Mouse (Mus musculus) forebrain, embryonic 16.5 days (tissue): ENCODE data around the gene Bcl2. TPM values are rescaled to one million over a fixed set of nuclear protein-coding genes. Genes with fewer than 3 reads are reported as not detected.

Experiments used
- ATAC-seq: fragments of 200-750 bp; cut with Nextera tagmentation; 2 replicates; pipeline ENCODE4 v1.8.0; 2017; ENCODE audit warnings: mild to moderate bottlenecking, moderate library complexity
- H3K27ac ChIP-seq: fragments of 300-500 bp; sonication (generic); 2 replicates; pipeline ENCODE4 v1.5.1; 2014; ENCODE audit warnings: low read length, control low read depth
- H3K27me3 ChIP-seq: fragments of 300-500 bp; sonication (generic); replicated peaks from 2 replicates; pipeline ENCODE4 v1.6.1; 2014; ENCODE audit warnings: low read length; ENCODE audit not compliant: control insufficient read depth, insufficient read depth
- H3K36me3 ChIP-seq: fragments of 300-500 bp; sonication (generic); 2 replicates; pipeline ENCODE4 v1.6.1; 2014; ENCODE audit not compliant: control insufficient read depth, insufficient read depth
- H3K4me1 ChIP-seq: fragments of 300-500 bp; sonication (generic); replicated peaks from 2 replicates; pipeline ENCODE4 v1.6.1; 2014; ENCODE audit warnings: low read length; ENCODE audit not compliant: control insufficient read depth, insufficient read depth
- H3K4me2 ChIP-seq: fragments of 300-500 bp; sonication (generic); 2 replicates; pipeline ENCODE4 v1.6.1; 2014; ENCODE audit warnings: mild to moderate bottlenecking, low read length, control low read depth
- H3K4me3 ChIP-seq: fragments of 300-500 bp; sonication (generic); replicated peaks from 2 replicates; pipeline ENCODE4 v1.5.1; 2014; ENCODE audit warnings: mild to moderate bottlenecking, low read length, control low read depth
- H3K9ac ChIP-seq: fragments of 300-500 bp; sonication (generic); replicated peaks from 2 replicates; pipeline ENCODE4 v1.6.1; 2014; ENCODE audit warnings: low read depth, low read length, control low read depth
- H3K9me3 ChIP-seq: fragments of 300-500 bp; sonication (generic); 2 replicates; pipeline ENCODE4 v1.6.1; 2016; ENCODE audit warnings: low read length; ENCODE audit not compliant: control insufficient read depth
- WGBS: fragments of 180-500 bp; shearing (Covaris S2); extraction: QIAGEN DNeasy Blood & Tissue Kit; methylation state at CpG from one replicate; pipeline ENCODE4 v1.1.7; 2014; 5-methylcytosine and 5-hydroxymethylcytosine counted together
- polyA plus RNA-seq: library from polyadenylated mRNA; unstranded; fragments of >200 nt; fragmentation: Nextera tagmentation; extraction: Ambion mirVana; gene quantifications from 2 replicates; pipeline ENCODE4 v1.2.1, GENCODE M21; 2015

Gene Bcl2
- polyA plus RNA-seq, 1 experiment from 2014 or later, result 13.7 TPM

DNA sequence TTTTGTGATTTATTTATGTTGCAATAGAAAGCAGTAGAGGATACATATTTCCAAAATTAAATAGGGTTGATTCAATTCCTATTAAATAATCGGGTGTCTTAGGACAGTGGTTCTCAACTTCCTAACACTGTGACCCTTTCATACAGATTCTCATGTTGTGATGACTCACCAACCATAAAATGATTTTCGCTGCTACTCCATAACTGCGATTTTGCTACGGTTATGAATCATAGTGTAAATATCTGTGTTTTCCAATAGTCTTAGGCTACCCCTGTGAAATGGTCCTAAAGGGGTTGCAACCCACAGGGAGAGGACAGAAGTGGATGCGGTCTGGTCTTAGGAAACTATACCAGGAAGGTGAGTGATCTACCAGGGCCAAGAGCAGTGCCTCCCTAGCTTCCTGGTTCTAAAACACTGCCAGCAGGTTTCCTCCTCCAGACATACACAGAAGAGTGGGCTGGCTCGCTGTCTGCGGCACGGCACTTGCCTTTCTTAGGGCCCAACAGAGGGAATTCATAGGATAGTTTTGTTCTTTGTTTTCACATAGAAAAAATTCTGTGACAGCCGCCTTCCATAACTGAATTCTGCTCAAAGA is 13.5 kb downstream of the Bcl2 start:
- H3K36me3 ChIP-seq, result no peaks in the 10 kb centered on the region
- H3K9ac ChIP-seq, result no peak overlapping the region
- peaks cover 16% of the 10 kb centered on the region for H3K4me1 ChIP-seq
- ATAC-seq, result no peak
- no peaks in the 10 kb centered on the region for H3K9me3 ChIP-seq
- 77% methylated on average over 9 of the region's 9 CpGs for WGBS
- no peak overlapping the region for H3K4me3 ChIP-seq
- no peaks in the 10 kb centered on the region for H3K27me3 ChIP-seq
- H3K4me2 ChIP-seq, result no peak overlapping the region
- no peak overlapping the region for H3K27ac ChIP-seq

DNA sequence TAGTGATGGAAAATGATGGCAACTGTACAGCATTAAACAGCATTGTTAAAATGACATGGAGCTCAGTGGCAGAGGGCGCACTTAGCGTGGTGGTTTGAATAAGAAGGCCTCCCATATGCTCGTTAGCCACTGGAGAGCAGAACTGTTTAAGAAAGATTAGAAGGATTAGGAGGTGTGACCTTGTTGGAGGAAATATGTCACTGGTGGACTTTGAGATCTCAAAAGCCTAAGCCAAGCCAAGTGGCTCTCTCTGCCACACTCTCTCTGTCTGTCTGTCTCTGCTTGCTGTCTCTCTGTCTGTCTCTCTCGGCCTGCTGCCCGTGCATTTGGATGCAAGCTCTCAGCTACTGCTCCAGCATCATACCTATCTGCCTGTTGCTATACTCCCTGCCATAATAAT is 17.6 kb downstream of the Bcl2 start:
- Histone ChIP-seq H3K27ac (no peak overlapping the region), H3K9me3 (no peaks in the 10 kb centered on the region), H3K4me3 (no peak overlapping the region), H3K9ac (no peak overlapping the region), H3K4me2 (no peak overlapping the region), H3K4me1 (peaks cover 2% of the 10 kb centered on the region), H3K36me3 (no peaks in the 10 kb centered on the region), H3K27me3 (no peaks in the 10 kb centered on the region)
- ATAC-seq, result no peak
- WGBS, result 54% methylated on average over 5 of the region's 5 CpGs

DNA sequence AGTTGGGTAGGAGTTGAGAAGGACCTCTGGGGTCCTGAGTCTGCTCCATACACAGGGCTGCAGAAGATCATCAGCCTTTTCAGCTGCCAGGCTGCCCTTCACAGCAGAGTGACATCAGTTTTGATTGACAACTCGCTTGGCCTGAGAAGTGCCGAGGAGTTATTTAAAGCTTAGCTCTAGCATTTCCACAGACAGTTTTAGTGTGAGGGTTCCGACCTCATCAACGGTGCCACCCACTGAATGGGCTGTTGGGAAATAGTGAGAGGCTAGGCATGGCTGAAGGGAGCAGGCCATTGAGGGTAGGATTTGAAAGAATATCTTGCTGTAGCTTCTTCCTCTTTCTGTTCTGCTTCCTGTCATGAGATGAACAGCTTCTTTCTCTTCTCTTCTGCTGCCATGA is 18.4 kb downstream of the Bcl2 start:
- Histone ChIP-seq H3K4me3 (no peak overlapping the region), H3K9ac (no peak overlapping the region), H3K27me3 (no peaks in the 10 kb centered on the region), H3K27ac (no peak overlapping the region), H3K4me2 (no peak overlapping the region), H3K9me3 (no peaks in the 10 kb centered on the region), H3K4me1 (peaks cover 4% of the 10 kb centered on the region), H3K36me3 (no peaks in the 10 kb centered on the region)
- no peak for ATAC-seq
- WGBS, result 87% methylated on average over 4 of the region's 4 CpGs

DNA sequence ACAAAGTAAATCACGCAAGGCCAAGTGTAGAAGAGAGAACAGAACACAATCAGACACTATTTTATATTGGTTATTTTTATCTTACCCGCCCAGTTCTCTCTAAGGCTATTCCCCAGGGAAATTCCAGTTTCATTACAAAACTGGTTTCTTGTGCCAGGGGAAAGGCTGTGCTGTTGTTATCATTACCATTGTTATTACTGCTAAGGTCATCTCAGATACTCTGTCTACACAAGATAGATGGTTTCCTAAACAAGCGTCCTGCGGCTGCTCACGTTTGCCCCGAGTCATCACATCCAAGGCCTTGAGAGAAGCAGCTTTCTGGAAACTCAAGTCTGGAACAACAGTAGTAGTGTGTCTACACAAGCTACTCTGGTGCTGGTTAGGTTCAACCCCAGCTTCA is 19.8 kb downstream of the Bcl2 start:
- Histone ChIP-seq H3K4me1 (peaks cover 11% of the 10 kb centered on the region), H3K4me3 (no peak overlapping the region), H3K27me3 (no peaks in the 10 kb centered on the region), H3K4me2 (no peak overlapping the region), H3K27ac (no peak overlapping the region), H3K36me3 (no peaks in the 10 kb centered on the region), H3K9ac (no peak overlapping the region), H3K9me3 (no peaks in the 10 kb centered on the region)
- 95% methylated on average over 6 of the region's 6 CpGs for WGBS
- no peak for ATAC-seq

DNA sequence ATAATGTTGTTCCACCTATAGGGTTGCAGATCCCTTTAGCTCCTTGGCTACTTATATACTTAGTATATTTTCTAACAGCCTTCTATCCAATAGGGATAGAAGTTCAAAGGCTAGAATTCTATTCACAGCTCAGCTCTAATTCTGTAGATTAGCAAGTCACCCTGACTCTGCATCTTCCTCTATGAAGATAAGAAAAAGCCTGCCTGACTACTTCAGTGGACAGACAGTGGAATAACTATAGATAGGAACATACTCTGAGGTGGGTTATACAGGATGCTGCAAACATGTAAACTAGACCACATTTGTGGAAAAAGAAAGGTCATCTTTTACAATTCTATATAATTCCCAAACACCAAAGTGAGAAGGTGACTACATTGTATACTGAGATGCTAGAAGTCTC is 21.5 kb downstream of the Bcl2 start:
- H3K9me3 ChIP-seq, result no peaks in the 10 kb centered on the region
- H3K4me2 ChIP-seq, result no peak overlapping the region
- H3K27ac ChIP-seq, result no peak overlapping the region
- H3K9ac ChIP-seq, result no peak overlapping the region
- ATAC-seq, result no peak
- peaks cover 11% of the 10 kb centered on the region for H3K4me1 ChIP-seq
- no peaks in the 10 kb centered on the region for H3K36me3 ChIP-seq
- H3K27me3 ChIP-seq, result no peaks in the 10 kb centered on the region
- H3K4me3 ChIP-seq, result no peak overlapping the region

DNA sequence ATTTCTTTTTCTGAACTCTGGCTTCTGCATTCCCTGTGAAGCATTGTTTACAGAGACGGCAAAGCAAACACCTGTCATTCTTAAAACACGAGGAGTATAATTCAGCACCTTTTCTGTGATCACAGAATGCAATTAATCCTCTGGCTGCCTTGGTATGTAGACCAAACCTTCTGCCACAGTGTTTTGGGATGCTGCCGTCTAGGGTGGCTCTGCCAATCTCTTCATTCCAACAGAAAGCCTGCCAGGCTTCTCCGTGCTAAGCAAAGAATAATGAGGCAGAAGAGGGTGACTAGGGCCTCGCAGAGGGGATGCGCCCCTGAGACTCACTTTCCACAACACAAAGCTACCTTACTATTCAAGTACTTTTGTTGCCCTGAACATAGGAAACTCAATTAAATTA is 23.2 kb downstream of the Bcl2 start:
- 40% methylated on average over 6 of the region's 6 CpGs for WGBS
- Histone ChIP-seq H3K4me2 (no peak overlapping the region), H3K9me3 (no peaks in the 10 kb centered on the region), H3K27me3 (no peaks in the 10 kb centered on the region), H3K9ac (no peak overlapping the region), H3K4me3 (no peak overlapping the region), H3K36me3 (no peaks in the 10 kb centered on the region), H3K27ac (peak overlapping the region; percentile 27; the same call in 1 of the 2 replicates), H3K4me1 (peaks cover 11% of the 10 kb centered on the region)
- ATAC-seq, result peak; percentile 89

DNA sequence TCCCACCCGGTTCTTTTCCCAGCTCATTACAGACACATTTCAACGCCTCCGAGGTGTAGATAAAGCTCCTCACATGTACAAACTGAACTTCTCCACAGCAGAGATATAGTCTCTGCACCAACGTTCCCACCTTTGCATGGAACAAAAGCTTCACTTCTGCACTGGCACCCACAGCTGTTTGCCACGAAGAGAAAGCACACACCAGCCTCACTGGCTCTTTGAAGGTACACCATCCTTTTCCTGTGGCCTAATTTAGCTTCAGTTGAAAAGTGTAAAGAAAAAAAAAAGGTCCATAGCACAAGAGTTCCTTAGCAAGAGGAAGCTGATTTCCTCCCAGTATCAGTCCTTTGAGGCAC is 25.9 kb downstream of the Bcl2 start:
- no peak overlapping the region for H3K4me3 ChIP-seq
- peaks cover 12% of the 10 kb centered on the region for H3K4me1 ChIP-seq
- no peak overlapping the region for H3K27ac ChIP-seq
- no peaks in the 10 kb centered on the region for H3K27me3 ChIP-seq
- 84% methylated on average over 5 of the region's 5 CpGs for WGBS
- no peak overlapping the region for H3K9ac ChIP-seq
- H3K36me3 ChIP-seq, result no peaks in the 10 kb centered on the region
- H3K4me2 ChIP-seq, result no peak overlapping the region
- ATAC-seq, result no peak
- no peaks in the 10 kb centered on the region for H3K9me3 ChIP-seq

GRCm38 (mm10) chr1:106687435-106688160 is 26.5 kb downstream of the Bcl2 start:
- no peaks in the 10 kb centered on the region for H3K36me3 ChIP-seq
- no peak for ATAC-seq
- H3K4me2 ChIP-seq, result no peak overlapping the region
- no peak overlapping the region for H3K9ac ChIP-seq
- H3K4me3 ChIP-seq, result no peak overlapping the region
- H3K27ac ChIP-seq, result no peak overlapping the region
- H3K4me1 ChIP-seq, result peaks cover 12% of the 10 kb centered on the region
- H3K27me3 ChIP-seq, result no peaks in the 10 kb centered on the region
- 85% methylated on average over 18 of the region's 18 CpGs for WGBS
- no peaks in the 10 kb centered on the region for H3K9me3 ChIP-seq

- no peaks in the 10 kb centered on the region for H3K36me3 ChIP-seq
- no peak overlapping the region for H3K27ac ChIP-seq
- H3K9me3 ChIP-seq, result no peaks in the 10 kb centered on the region
- H3K4me3 ChIP-seq, result no peak overlapping the region
- H3K9ac ChIP-seq, result no peak overlapping the region
- no peak overlapping the region for H3K4me2 ChIP-seq
- WGBS, result 45% methylated on average over 2 of the region's 2 CpGs
- peaks cover 8% of the 10 kb centered on the region for H3K4me1 ChIP-seq
- ATAC-seq, result no peak
- no peaks in the 10 kb centered on the region for H3K27me3 ChIP-seq
Observed at GRCm38 (mm10) chr1:106685702-106686101, 28.4 kb downstream of the Bcl2 start.
